In the genomic region with DNA sequence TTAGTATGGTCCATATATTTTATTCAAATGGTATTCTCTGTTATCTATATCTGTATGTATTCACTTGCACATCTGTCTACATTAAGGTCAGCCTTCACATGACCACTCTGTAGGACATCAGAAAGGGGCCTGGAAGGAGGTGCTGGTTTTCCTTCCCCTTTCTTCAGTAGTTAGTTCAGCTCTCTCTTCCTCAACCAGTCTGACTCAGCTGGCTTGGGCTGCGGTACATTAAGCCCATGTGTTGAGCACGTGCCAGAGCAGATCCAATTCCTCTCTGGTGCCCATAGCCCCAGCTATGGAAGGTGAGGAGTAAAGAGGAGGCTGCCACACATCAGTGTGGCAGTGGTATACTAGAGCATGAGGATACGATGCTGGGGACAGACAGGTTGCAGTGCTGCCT, we compare ENCODE assay signal across 15 mouse cellular contexts. TPM values are rescaled to one million over a fixed set of nuclear protein-coding genes. Genes with fewer than 3 reads are reported as not detected.
A peak's percentile ranks its signal among the peaks of the same experiment; 100 is the strongest.
DNase-seq lines count a peak whose midpoint lies in the region; ATAC-seq and TF ChIP-seq lines count a peak whose summit lies in the region.
"Had no signal": no experiment of that assay in that cellular context is flagged by ENCODE, and none has a peak within 500 bp of the region (broad histone marks: within the 10 kb centered on the region; RNA-seq: fewer than 3 reads in every experiment).

No protein-coding gene starts in this region.

- no peaks in the 10 kb centered on the region for H3K27me3 ChIP-seq in liver, adult 2 months (ENCODE audit: control insufficient read depth, insufficient read depth, low read length)
- H3K27me3 ChIP-seq in liver, embryonic 11.5 days (replicated peaks; ENCODE audit: control insufficient read depth, insufficient read depth, low read length): no peaks in the 10 kb centered on the region
- H3K27me3 ChIP-seq in midbrain, embryonic 11.5 days (ENCODE audit: control insufficient read depth, insufficient read depth, low read length): no peaks in the 10 kb centered on the region
- H3K27me3 ChIP-seq: heart, embryonic 13.5 days; intestine, embryonic 15.5 days had no signal

- no peak for TF ChIP-seq CTCF in liver, adult 2 months (IDR thresholded peaks at IDR 0.05; ENCODE audit: low read depth, low read length)

- no peaks in the 10 kb centered on the region for H3K9me3 ChIP-seq in liver, embryonic 11.5 days (ENCODE audit: control insufficient read depth, low read length)
- no peaks in the 10 kb centered on the region for H3K9me3 ChIP-seq in midbrain, embryonic 11.5 days (ENCODE audit: control insufficient read depth, low read length)
- H3K9me3 ChIP-seq: forebrain, embryonic 10.5 days; heart, embryonic 13.5 days; intestine, embryonic 15.5 days had no signal

- WGBS in liver, adult 2 months: 91% methylated on average over 3 of the region's 3 CpGs
- WGBS in liver, embryonic 11.5 days: 85% methylated on average over 3 of the region's 3 CpGs
- WGBS in midbrain, embryonic 11.5 days: 94% methylated on average over 3 of the region's 3 CpGs

- H3K79me2 ChIP-seq in liver, adult 2 months (ENCODE audit: control insufficient read depth, insufficient read depth, low read length): no peaks in the 10 kb centered on the region

- no peaks in the 10 kb centered on the region for H3K4me1 ChIP-seq in liver, adult 2 months (ENCODE audit: control insufficient read depth, insufficient read depth, low read length)
- H3K4me1 ChIP-seq in liver, embryonic 11.5 days (replicated peaks; ENCODE audit: control insufficient read depth, insufficient read depth, low read length): no peaks in the 10 kb centered on the region; the same call in 1 of the 2 replicates
- H3K4me1 ChIP-seq in midbrain, embryonic 11.5 days (ENCODE audit: control insufficient read depth, insufficient read depth, low read length): no peaks in the 10 kb centered on the region
- H3K4me1 ChIP-seq: forebrain, embryonic 10.5 days; intestine, embryonic 15.5 days had no signal

- H3K9ac ChIP-seq in liver, adult 2 months (ENCODE audit: low read depth, low read length): no peak overlapping the region
- no peak overlapping the region for H3K9ac ChIP-seq in liver, embryonic 11.5 days (ENCODE audit: low read depth, low read length)
- H3K9ac ChIP-seq in midbrain, embryonic 11.5 days (ENCODE audit: low read length): no peak overlapping the region
- H3K9ac ChIP-seq: heart, embryonic 13.5 days; intestine, embryonic 15.5 days had no signal

- no peak overlapping the region for H3K4me2 ChIP-seq in liver, embryonic 11.5 days
- no peak overlapping the region for H3K4me2 ChIP-seq in midbrain, embryonic 11.5 days
- H3K4me2 ChIP-seq: heart, embryonic 13.5 days; intestine, embryonic 15.5 days had no signal

- peak; percentile 30 for DNase-seq in liver, adult 2 months (ENCODE audit: extremely low read depth, low read depth, low spot score)
- no peak for DNase-seq in liver, embryonic 11.5 days (ENCODE audit: low spot score)
- DNase-seq in NIH3T3 (ENCODE audit: low read depth): peak; percentile 33
- no peak for DNase-seq in midbrain, embryonic 11.5 days (ENCODE audit: low spot score, missing footprints)
- DNase-seq: cerebellum, postnatal 14 days; lung, adult 2 months had no signal

- no peak for TF ChIP-seq POLR2A in liver, adult 2 months (IDR thresholded peaks at IDR 0.05; ENCODE audit: extremely low read depth, insufficient read depth, low read length)

- no peak overlapping the region for H3K4me3 ChIP-seq in liver, adult 2 months (ENCODE audit: insufficient read depth, low read depth, low read length)
- H3K4me3 ChIP-seq in liver, embryonic 11.5 days (ENCODE audit: low read depth, low read length): no peak overlapping the region
- H3K4me3 ChIP-seq in midbrain, embryonic 11.5 days (ENCODE audit: low read depth, low read length): no peak overlapping the region
- H3K4me3 ChIP-seq: forebrain, embryonic 10.5 days; heart, embryonic 13.5 days; intestine, embryonic 15.5 days; myocyte had no signal

- ATAC-seq in liver, embryonic 11.5 days (replicated peaks; ENCODE audit: low FRiP score): no peak
- peak; percentile 79 for ATAC-seq in common myeloid progenitor, adult 5-6 weeks (replicated peaks; ENCODE audit: low read depth, poor library complexity, severe bottlenecking)
- ATAC-seq in monocyte, adult 5-6 weeks (replicated peaks; ENCODE audit: insufficient number of reproducible peaks, low FRiP score, low TSS enrichment, poor library complexity, severe bottlenecking): peak; percentile 89
- ATAC-seq in CD4-positive, CD25-positive, alpha-beta regulatory T cell, adult 4 months: no peak
- no peak for ATAC-seq in midbrain, embryonic 11.5 days (ENCODE audit: low FRiP score)
- ATAC-seq: intestine, embryonic 15.5 days had no signal

- no peak overlapping the region for H3K27ac ChIP-seq in liver, adult 2 months (replicated peaks; ENCODE audit: insufficient read depth, low read depth, low read length)
- H3K27ac ChIP-seq in liver, embryonic 11.5 days (ENCODE audit: low read depth, low read length): no peak overlapping the region
- H3K27ac ChIP-seq in midbrain, embryonic 11.5 days (ENCODE audit: low read depth, low read length): no peak overlapping the region
- H3K27ac ChIP-seq: forebrain, embryonic 10.5 days; heart, embryonic 13.5 days; intestine, embryonic 15.5 days; kidney, postnatal 0 days had no signal

- peaks cover 44% of the 10 kb centered on the region for H3K36me3 ChIP-seq in liver, adult 2 months (ENCODE audit: control insufficient read depth, insufficient read depth, low read length)
- H3K36me3 ChIP-seq in liver, embryonic 11.5 days (ENCODE audit: control insufficient read depth, insufficient read depth, low read length): peaks cover 43% of the 10 kb centered on the region
- H3K36me3 ChIP-seq in midbrain, embryonic 11.5 days (ENCODE audit: control insufficient read depth, insufficient read depth, low read length): peaks cover 27% of the 10 kb centered on the region

RNA-seq across cellular contexts. Expression of a gene that starts 47.6 kb away (rescaled TPM):
- total RNA-seq in liver, adult 2 months (2014; rRNA removed): not detected in 2 replicates
- not detected in 2 replicates for polyA plus RNA-seq in liver, adult 2 months (2012; rRNA removed)
- polyA plus RNA-seq in liver, embryonic 11.5 days (2014; fragmentation: Nextera tagmentation; extraction: Ambion mirVana): 0.29 and 0.43 TPM in 2 replicates
- not detected in 2 replicates for total RNA-seq in common myeloid progenitor, adult 5-6 weeks (2017)
- total RNA-seq in monocyte, adult 5-6 weeks (2017): not detected in 3 replicates
- polyA plus RNA-seq in CD4-positive, CD25-positive, alpha-beta regulatory T cell, adult 4 months (2017; shearing (Covaris generic)): not detected
- polyA plus RNA-seq in midbrain, embryonic 11.5 days (2014; fragmentation: Nextera tagmentation; extraction: Ambion mirVana): 2.1 and 2.2 TPM in 2 replicates
- total RNA-seq: megakaryocyte-erythroid progenitor cell, adult 5-6 weeks had no signal

Comparison
In these comparisons a context has a peak if more than half of its experiments do, and no peak if none do; other contexts are left out.
1. DNase-seq: peak in liver, adult 2 months (single experiment) and NIH3T3 (single experiment); none in liver, embryonic 11.5 days (single experiment) and midbrain, embryonic 11.5 days (single experiment).
2. ATAC-seq: peak in common myeloid progenitor, adult 5-6 weeks (single experiment) and monocyte, adult 5-6 weeks (single experiment); none in liver, embryonic 11.5 days (single experiment), CD4-positive, CD25-positive, alpha-beta regulatory T cell, adult 4 months (single experiment) and midbrain, embryonic 11.5 days (single experiment).